Mouse (Mus musculus) forebrain, embryonic 15.5 days (tissue): ENCODE measurements around the gene Tunar. TPM values are rescaled to one million over a fixed set of nuclear protein-coding genes. Genes with fewer than 3 reads are reported as not detected.
A peak's percentile ranks its signal among the peaks of the same experiment; 100 is the strongest.

Experiments used
- ATAC-seq: fragments of 200-750 bp; cut with Nextera tagmentation; replicated peaks from 2 replicates; pipeline ENCODE4 v1.8.0; 2017; ENCODE audit warnings: mild to moderate bottlenecking, moderate TSS enrichment, moderate library complexity
- H3K27ac ChIP-seq: fragments of 300-500 bp; sonication (generic); replicated peaks from 2 replicates; pipeline ENCODE4 v1.5.1; 2015; ENCODE audit warnings: mild to moderate bottlenecking, inconsistent platforms
- H3K27me3 ChIP-seq: fragments of 300-500 bp; sonication (generic); 2 replicates; pipeline ENCODE4 v1.6.1; 2015; ENCODE audit warnings: inconsistent platforms
- H3K36me3 ChIP-seq: fragments of 300-500 bp; sonication (generic); 2 replicates; pipeline ENCODE4 v1.6.1; 2015; ENCODE audit warnings: mild to moderate bottlenecking, inconsistent platforms
- H3K4me1 ChIP-seq: fragments of 300-500 bp; sonication (generic); 2 replicates; pipeline ENCODE4 v1.6.1; 2015; ENCODE audit warnings: inconsistent platforms
- H3K4me2 ChIP-seq: fragments of 300-500 bp; sonication (generic); replicated peaks from 2 replicates; pipeline ENCODE4 v1.6.1; 2015; ENCODE audit warnings: mild to moderate bottlenecking, inconsistent platforms
- H3K4me3 ChIP-seq: fragments of 300-500 bp; sonication (generic); 2 replicates; pipeline ENCODE4 v1.5.1; 2015; ENCODE audit warnings: mild to moderate bottlenecking, inconsistent platforms
- H3K9ac ChIP-seq: fragments of 300-500 bp; sonication (generic); replicated peaks from 2 replicates; pipeline ENCODE4 v1.6.1; 2015; ENCODE audit warnings: mild to moderate bottlenecking, inconsistent platforms
- H3K9me3 ChIP-seq: fragments of 300-500 bp; sonication (generic); 2 replicates; pipeline ENCODE4 v1.6.1; 2016; ENCODE audit warnings: inconsistent platforms
- WGBS: fragments of 180-500 bp; shearing (Covaris S2); methylation state at CpG from one replicate; pipeline ENCODE4 v1.1.7; 2015; ENCODE audit warnings: mixed read lengths; 5-methylcytosine and 5-hydroxymethylcytosine counted together
- polyA plus RNA-seq: library from polyadenylated mRNA; unstranded; fragments of >200 nt; fragmentation: Nextera tagmentation; extraction: Ambion mirVana; gene quantifications from 2 replicates; pipeline ENCODE4 v1.2.1, GENCODE M21; 2015

The Tunar gene
- polyA plus RNA-seq, 1 experiment from 2014 or later: 5.4 TPM

DNA sequence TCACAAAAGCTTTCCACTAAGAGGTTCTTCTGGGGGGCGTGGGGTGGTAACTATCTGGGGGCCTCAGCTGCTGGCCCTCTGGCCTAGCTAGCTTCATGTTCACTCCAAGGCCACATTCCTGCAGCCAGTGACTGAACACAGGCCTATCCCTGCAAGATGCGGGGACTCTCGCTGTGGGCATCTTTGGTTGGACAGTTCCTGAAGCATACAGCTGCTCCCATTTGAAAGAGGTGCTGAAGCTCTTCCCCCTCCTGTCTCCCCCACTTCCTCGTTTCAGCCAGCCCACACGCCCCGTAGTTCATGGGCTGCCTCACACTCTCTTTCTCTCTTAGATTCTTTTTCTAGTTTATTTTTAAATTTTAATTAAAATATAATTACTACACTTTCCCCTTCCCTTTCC, 72.3 kb downstream of the Tunar start:
- no peak overlapping the region for H3K4me3 ChIP-seq
- H3K4me1 ChIP-seq: no peaks in the 10 kb centered on the region
- no peaks in the 10 kb centered on the region for H3K9me3 ChIP-seq
- H3K36me3 ChIP-seq: no peaks in the 10 kb centered on the region
- H3K9ac ChIP-seq: no peak overlapping the region
- ATAC-seq: no peak
- no peak overlapping the region for H3K27ac ChIP-seq
- H3K4me2 ChIP-seq: no peak overlapping the region
- 80% methylated on average over 6 of the region's 6 CpGs for WGBS
- H3K27me3 ChIP-seq: no peaks in the 10 kb centered on the region

- no peak for ATAC-seq
- Histone ChIP-seq H3K9ac (no peak overlapping the region), H3K4me2 (no peak overlapping the region), H3K4me1 (no peaks in the 10 kb centered on the region), H3K36me3 (no peaks in the 10 kb centered on the region), H3K4me3 (no peak overlapping the region), H3K27me3 (no peaks in the 10 kb centered on the region), H3K27ac (no peak overlapping the region), H3K9me3 (no peaks in the 10 kb centered on the region)
- WGBS: 87% methylated on average over 8 of the region's 8 CpGs
Measured at GRCm38 (mm10) chr12:105413909-105414308, 80.2 kb downstream of the Tunar start.

DNA sequence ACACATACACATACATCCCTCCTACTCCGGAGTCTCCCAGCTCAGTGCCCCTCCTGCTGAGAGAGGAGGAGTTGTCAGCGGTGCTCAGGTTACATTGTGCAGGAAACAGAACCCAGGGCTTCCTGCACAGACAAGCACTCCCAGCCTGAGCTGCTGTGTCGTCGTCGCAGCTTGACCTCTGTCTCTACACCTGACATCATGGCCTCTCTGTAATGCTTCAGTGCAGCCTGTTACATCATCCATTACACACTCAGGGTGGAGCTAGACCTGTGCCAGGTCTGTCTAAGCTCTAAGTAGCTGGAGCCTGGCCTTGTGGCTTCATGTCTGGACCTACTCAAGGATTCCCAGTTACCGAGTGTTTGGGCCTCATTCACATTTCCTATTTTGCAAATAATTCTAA, 86.8 kb downstream of the Tunar start:
- ATAC-seq: no peak

GRCm38 (mm10) chr12:105426541-105426940, 92.9 kb downstream of the Tunar start:
- Histone ChIP-seq H3K4me2 (no peak overlapping the region), H3K9ac (no peak overlapping the region), H3K9me3 (no peaks in the 10 kb centered on the region), H3K27ac (no peak overlapping the region), H3K4me1 (no peaks in the 10 kb centered on the region), H3K36me3 (no peaks in the 10 kb centered on the region), H3K27me3 (no peaks in the 10 kb centered on the region), H3K4me3 (no peak overlapping the region)
- ATAC-seq: no peak
- 83% methylated on average over 7 of the region's 7 CpGs for WGBS

More for the DNA sequence above, 86.8 kb downstream of the Tunar start:
- Histone ChIP-seq H3K4me1 (no peaks in the 10 kb centered on the region), H3K27ac (no peak overlapping the region), H3K9ac (no peak overlapping the region), H3K4me3 (no peak overlapping the region), H3K27me3 (no peaks in the 10 kb centered on the region), H3K9me3 (no peaks in the 10 kb centered on the region), H3K36me3 (no peaks in the 10 kb centered on the region), H3K4me2 (no peak overlapping the region)
- WGBS: 51% methylated on average over 6 of the region's 6 CpGs

GRCm38 (mm10) chr12:105427039-105427757, 93.5 kb downstream of the Tunar start:
- H3K27ac ChIP-seq: no peak overlapping the region
- H3K4me1 ChIP-seq: no peaks in the 10 kb centered on the region
- no peaks in the 10 kb centered on the region for H3K27me3 ChIP-seq
- H3K4me3 ChIP-seq: no peak overlapping the region
- no peaks in the 10 kb centered on the region for H3K9me3 ChIP-seq
- no peak overlapping the region for H3K9ac ChIP-seq
- ATAC-seq: peak; percentile 76
- 22% methylated on average over 10 of the region's 10 CpGs for WGBS
- H3K36me3 ChIP-seq: no peaks in the 10 kb centered on the region
- H3K4me2 ChIP-seq: no peak overlapping the region

DNA sequence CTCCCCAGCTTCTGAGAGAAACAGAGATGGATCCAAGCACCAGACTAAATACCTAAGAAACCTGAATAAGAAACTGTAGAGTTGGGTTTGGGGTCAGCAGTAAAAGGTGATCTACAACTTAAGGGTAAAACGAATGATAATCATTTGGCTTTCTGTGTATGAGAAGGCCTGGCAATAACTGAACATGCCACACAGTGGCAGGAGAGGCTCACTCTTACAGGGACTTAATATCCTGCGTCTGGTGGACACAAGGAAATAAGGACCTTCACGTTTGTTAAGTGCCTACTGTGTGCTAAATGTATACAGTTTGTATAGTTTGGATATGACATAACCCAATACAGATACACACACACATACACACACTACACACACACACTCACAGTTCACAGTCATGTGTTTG, 98.2 kb downstream of the Tunar start:
- WGBS: 55% methylated on average over 3 of the region's 3 CpGs
- Histone ChIP-seq H3K9me3 (no peaks in the 10 kb centered on the region), H3K27ac (no peak overlapping the region), H3K27me3 (no peaks in the 10 kb centered on the region), H3K4me1 (no peaks in the 10 kb centered on the region), H3K4me3 (no peak overlapping the region), H3K4me2 (no peak overlapping the region), H3K36me3 (no peaks in the 10 kb centered on the region), H3K9ac (no peak overlapping the region)
- ATAC-seq: no peak

- ATAC-seq: no peak
- H3K9ac ChIP-seq: no peak overlapping the region
- 73% methylated on average over 3 of the region's 3 CpGs for WGBS
- no peaks in the 10 kb centered on the region for H3K36me3 ChIP-seq
- H3K9me3 ChIP-seq: no peaks in the 10 kb centered on the region
- no peak overlapping the region for H3K4me2 ChIP-seq
- no peaks in the 10 kb centered on the region for H3K27me3 ChIP-seq
- H3K4me1 ChIP-seq: no peaks in the 10 kb centered on the region
- no peak overlapping the region for H3K4me3 ChIP-seq
- no peak overlapping the region for H3K27ac ChIP-seq
Measured at GRCm38 (mm10) chr12:105432807-105433206, 99.1 kb downstream of the Tunar start.

Other genes starting within 250 kb of the Tunar start
- not detected in 2 replicates for gene Tcl1b2, start 187.9 kb upstream of the Tunar start, polyA plus RNA-seq
- gene Tcl1b1, start 174.2 kb upstream of the Tunar start, polyA plus RNA-seq: not detected in 2 replicates
- gene Tcl1b5, start 157.5 kb upstream of the Tunar start, polyA plus RNA-seq: not detected in 2 replicates
- not detected in 2 replicates for gene Tcl1b3, start 142.8 kb upstream of the Tunar start, polyA plus RNA-seq
- not detected in 2 replicates for gene Tcl1b4, start 131.9 kb upstream of the Tunar start, polyA plus RNA-seq
- gene Tcl1, start 111.1 kb upstream of the Tunar start, polyA plus RNA-seq: not detected in 2 replicates
- 13.5 and 13.8 TPM in 2 replicates for gene D430019H16Rik, start 120.0 kb downstream of the Tunar start, polyA plus RNA-seq
- gene Bdkrb2, start 229.4 kb downstream of the Tunar start, polyA plus RNA-seq: 0.38 and 0.64 TPM in 2 replicates